18 mouse cellular contexts compared by ENCODE assay signal in genomic region chr10:83056291-83056690, GRCm38 (mm10).
DNase-seq lines count a peak whose midpoint lies in the region; TF ChIP-seq lines count a peak whose summit lies in the region.
"Had no signal": no experiment of that assay in that cellular context is flagged by ENCODE, and none has a peak within 500 bp of the region (broad histone marks: within the 10 kb centered on the region; RNA-seq: fewer than 3 reads in every experiment).

No protein-coding gene starts in this region.

- DNase-seq in layer of hippocampus, adult 2 months (ENCODE audit: low spot score in 2 of 2): no peak
- DNase-seq in layer of hippocampus, postnatal 25 days (ENCODE audit: extremely low spot score in 1 of 2, low spot score in 1 of 2): no peak
- peak; percentile 20 for DNase-seq in ZHBTc4 (ENCODE audit: low read depth, low spot score)
- DNase-seq in gonadal fat pad, adult 2 months (ENCODE audit: low read depth): peak; percentile 68
- DNase-seq in right cerebral cortex, postnatal 14 days: no peak
- DNase-seq in lung, postnatal 4 days: no peak
- DNase-seq: adrenal gland, adult 8-10 months; cerebellum, adult 8-10 months; cerebellum, postnatal 25 days; heart, postnatal 4 days; kidney, postnatal 10 days; layer of hippocampus, adult 9-11 months had no signal

- 0 out of 2 replicates have a peak overlapping the region, but pooled peaks have one; percentile 33 for H3K27ac ChIP-seq in layer of hippocampus, adult 2 months
- no peak overlapping the region for H3K27ac ChIP-seq in ES-Bruce4 (ENCODE audit: insufficient read depth, low read length)
- H3K27ac ChIP-seq: forebrain, embryonic 13.5 days; hindbrain, embryonic 14.5 days; limb, embryonic 12.5 days; lung, embryonic 15.5 days; stomach, postnatal 0 days had no signal

- peak; percentile 43; the same call in 1 of the 2 replicates for TF ChIP-seq EP300 in ES-Bruce4 (IDR thresholded peaks at IDR 0.05; ENCODE audit: insufficient read depth, low read depth, low read length)

- no peaks in the 10 kb centered on the region for H3K27me3 ChIP-seq in ES-Bruce4 (ENCODE audit: control insufficient read depth, insufficient read depth, low read length, poor library complexity, severe bottlenecking)
- H3K27me3 ChIP-seq: forebrain, embryonic 13.5 days; lung, embryonic 15.5 days had no signal

- no peak overlapping the region for H3K4me3 ChIP-seq in layer of hippocampus, adult 2 months
- no peak overlapping the region for H3K4me3 ChIP-seq in ES-Bruce4 (ENCODE audit: low read depth, low read length)
- H3K4me3 ChIP-seq: forebrain, embryonic 13.5 days; limb, embryonic 12.5 days; lung, embryonic 15.5 days had no signal

- peaks cover 4% of the 10 kb centered on the region; the same call in 1 of the 2 replicates for H3K9me3 ChIP-seq in ES-Bruce4 (replicated peaks; ENCODE audit: control insufficient read depth, insufficient read depth, low read length, poor library complexity, severe bottlenecking)
- H3K9me3 ChIP-seq: forebrain, embryonic 13.5 days; limb, embryonic 12.5 days; lung, embryonic 15.5 days had no signal

- no peak for TF ChIP-seq POLR2A in ES-Bruce4 (IDR thresholded peaks at IDR 0.05; ENCODE audit: insufficient read depth, low read length)

- no peak for TF ChIP-seq CTCF in layer of hippocampus, adult 2 months (conservative IDR thresholded peaks at IDR 0.05)
- TF ChIP-seq CTCF in ES-Bruce4 (IDR thresholded peaks at IDR 0.05; ENCODE audit: low read depth, low read length): no peak

- H3K9ac ChIP-seq in ES-Bruce4 (ENCODE audit: low read depth, poor library complexity, severe bottlenecking): no peak overlapping the region
- H3K9ac ChIP-seq: forebrain, embryonic 13.5 days; hindbrain, embryonic 14.5 days; limb, embryonic 12.5 days; lung, embryonic 15.5 days had no signal

- H3K4me1 ChIP-seq in ES-Bruce4 (ENCODE audit: control insufficient read depth, insufficient read depth, low read length): no peaks in the 10 kb centered on the region

- no peaks in the 10 kb centered on the region for H3K36me3 ChIP-seq in ES-Bruce4 (ENCODE audit: control insufficient read depth, insufficient read depth, low read length, poor library complexity, severe bottlenecking)
- H3K36me3 ChIP-seq: lung, embryonic 15.5 days had no signal

Comparison
In these comparisons a context has a peak if more than half of its experiments do, and no peak if none do; other contexts are left out.
1. DNase-seq: peak in ZHBTc4 (single experiment) and gonadal fat pad, adult 2 months (single experiment); none in layer of hippocampus, adult 2 months (0 of 2), layer of hippocampus, postnatal 25 days (0 of 2), right cerebral cortex, postnatal 14 days (single experiment) and lung, postnatal 4 days (0 of 2).